Mouse (Mus musculus): ENCODE data around the gene Tspan33. TPM values are rescaled to one million over a fixed set of nuclear protein-coding genes. Genes with fewer than 3 reads are reported as not detected.
"Not testable (repeated sequence)": the region's sequence is repeated elsewhere in the genome, so short reads cannot be mapped to it uniquely, and the experiment has no call there.

Tspan33 gene
- total RNA-seq (2022), result 10 to 100 TPM; 28.4 to 37.6 (median 33.5) TPM

- peak; percentile 87 to 90 for DNase-seq (ENCODE audit: low spot score in 2 of 2)
Measured at GRCm38 (mm10) chr6:29693953-29694352, at the start of gene Tspan33. Gene Tspan33 (plus strand): TSS chr6:29694222.

- DNase-seq (ENCODE audit: low spot score in 2 of 2), result peak; percentile 81 to 95
Measured at GRCm38 (mm10) chr6:29649494-29650169, 44.4 kb upstream of the Tspan33 start.

GRCm38 (mm10) chr6:29650170-29650549 is 43.9 kb upstream of the Tspan33 start:
- DNase-seq (ENCODE audit: low spot score in 2 of 2), result no peak

- DNase-seq (ENCODE audit: low spot score in 2 of 2), result no peak
Measured at GRCm38 (mm10) chr6:29653271-29653670, 40.8 kb upstream of the Tspan33 start.

GRCm38 (mm10) chr6:29658626-29659475 is 35.2 kb upstream of the Tspan33 start:
- DNase-seq (ENCODE audit: low spot score in 2 of 2), result no peak

- DNase-seq (ENCODE audit: low spot score in 2 of 2), result no peak
Measured at GRCm38 (mm10) chr6:29659964-29660363, 34.1 kb upstream of the Tspan33 start.

GRCm38 (mm10) chr6:29660662-29661307 is 33.2 kb upstream of the Tspan33 start:
- DNase-seq (ENCODE audit: low spot score in 2 of 2), result no peak

- DNase-seq (ENCODE audit: low spot score in 2 of 2), result no peak
Measured at GRCm38 (mm10) chr6:29667266-29667665, 26.8 kb upstream of the Tspan33 start.

GRCm38 (mm10) chr6:29671741-29672140 is 22.3 kb upstream of the Tspan33 start:
- no peak for DNase-seq (ENCODE audit: low spot score in 2 of 2)

GRCm38 (mm10) chr6:29672563-29673411 is 21.2 kb upstream of the Tspan33 start:
- DNase-seq (ENCODE audit: low spot score in 2 of 2), result no peak

GRCm38 (mm10) chr6:29673739-29674138 is 20.3 kb upstream of the Tspan33 start:
- no peak for DNase-seq (ENCODE audit: low spot score in 2 of 2)

GRCm38 (mm10) chr6:29679947-29680550 is 14.0 kb upstream of the Tspan33 start:
- DNase-seq (ENCODE audit: low spot score in 2 of 2), result not testable (repeated sequence)

GRCm38 (mm10) chr6:29681853-29682252 is 12.2 kb upstream of the Tspan33 start:
- no peak for DNase-seq (ENCODE audit: low spot score in 2 of 2)

GRCm38 (mm10) chr6:29684686-29685085 is 9.3 kb upstream of the Tspan33 start:
- no peak for DNase-seq (ENCODE audit: low spot score in 2 of 2)

- DNase-seq (ENCODE audit: low spot score in 2 of 2), result no peak
Measured at GRCm38 (mm10) chr6:29685952-29686351, 8.1 kb upstream of the Tspan33 start.

- DNase-seq (ENCODE audit: low spot score in 2 of 2), result no peak
Measured at GRCm38 (mm10) chr6:29689458-29689857, 4.6 kb upstream of the Tspan33 start.

GRCm38 (mm10) chr6:29694375-29695289 is 610 bp downstream of the Tspan33 start:
- no peak for DNase-seq (ENCODE audit: low spot score in 2 of 2)

GRCm38 (mm10) chr6:29695290-29695674 is 1.3 kb downstream of the Tspan33 start:
- DNase-seq (ENCODE audit: low spot score in 2 of 2), result peak in 1 of 2 experiments; percentile 25

- DNase-seq (ENCODE audit: low spot score in 2 of 2), result no peak
Measured at GRCm38 (mm10) chr6:29695975-29696374, 2.0 kb downstream of the Tspan33 start.

- DNase-seq (ENCODE audit: low spot score in 2 of 2), result no peak
Measured at GRCm38 (mm10) chr6:29697139-29697538, 3.1 kb downstream of the Tspan33 start.

Measured in layer of hippocampus, adult 8-10 months (tissue).